Mouse (Mus musculus) ES-Bruce4 (cell line): Measurements from ENCODE around the gene Ddit4l.

Experiments used
- CTCF ChIP-seq: IDR thresholded peaks from one replicate; pipeline ENCODE4 v1.8.1; 2011; ENCODE audit warnings: low read depth, low read length
- POLR2A ChIP-seq: IDR thresholded peaks from one replicate; pipeline ENCODE4 v1.8.1; 2011; ENCODE audit warnings: low read length; ENCODE audit not compliant: insufficient read depth

DNA sequence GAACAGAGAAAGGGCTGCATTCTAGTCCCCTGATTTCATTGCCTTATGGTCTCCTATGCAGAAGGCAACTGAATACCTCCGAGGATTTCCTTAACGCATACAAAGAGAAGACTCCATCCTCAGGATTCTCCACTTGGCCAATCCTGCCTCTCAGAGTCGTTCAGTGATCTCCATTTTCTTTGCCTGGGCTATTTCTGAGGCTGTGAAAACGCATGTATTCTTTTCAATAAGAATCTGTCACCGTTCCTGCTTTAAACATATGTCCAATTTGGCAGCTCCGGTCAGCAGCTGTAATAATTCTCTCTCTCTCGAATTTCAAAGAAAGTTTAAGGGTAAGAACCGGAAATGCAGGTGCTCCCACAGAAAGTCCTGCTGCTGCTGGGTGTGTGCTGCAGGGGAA lies 20.7 kb downstream of the Ddit4l start:
- no peak for TF ChIP-seq POLR2A
- TF ChIP-seq CTCF: no peak
